Mouse (Mus musculus) limb, embryonic 14.5 days (tissue): ENCODE measurements at regions not wholly inside any gene's neighbourhood (a gene's known extent, or its start where the extent isn't known, plus 50 kb on each side); places are given as distances from the start of the nearest gene placed in this dataset.

Experiments
- ATAC-seq: fragments of 200-750 bp; cut with Nextera tagmentation; 2 replicates; pipeline ENCODE4 v1.8.0; 2017; ENCODE audit warnings: low read depth, moderate number of reproducible peaks, moderate TSS enrichment; ENCODE audit not compliant: low FRiP score
- DNase-seq: peaks from one replicate; pipeline ENCODE4 v3.0.0-alpha.2; 2015; ENCODE audit warnings: low spot score
- H3K27ac ChIP-seq: fragments of 300-500 bp; sonication (generic); replicated peaks from 2 replicates; pipeline ENCODE4 v1.5.1; 2014; ENCODE audit warnings: low read depth, mild to moderate bottlenecking, low read length, moderate library complexity, mixed read lengths
- H3K27me3 ChIP-seq: fragments of 300-500 bp; sonication (generic); 2 replicates; pipeline ENCODE4 v1.6.1; 2014; ENCODE audit warnings: low read length, mixed read lengths; ENCODE audit not compliant: control insufficient read depth, insufficient read depth
- H3K36me3 ChIP-seq: fragments of 300-500 bp; sonication (generic); 2 replicates; pipeline ENCODE4 v1.6.1; 2014; ENCODE audit warnings: mild to moderate bottlenecking, low read length, moderate library complexity, mixed read lengths; ENCODE audit not compliant: control insufficient read depth, insufficient read depth
- H3K4me1 ChIP-seq: fragments of 300-500 bp; sonication (generic); 2 replicates; pipeline ENCODE4 v1.6.1; 2014; ENCODE audit warnings: antibody characterized with exemption, low read length, mixed read lengths; ENCODE audit not compliant: control insufficient read depth, insufficient read depth
- H3K4me2 ChIP-seq: fragments of 300-500 bp; sonication (generic); replicated peaks from 2 replicates; pipeline ENCODE4 v1.6.1; 2014; ENCODE audit warnings: low read depth, mild to moderate bottlenecking, low read length, moderate library complexity; ENCODE audit not compliant: severe bottlenecking
- H3K4me3 ChIP-seq: fragments of 300-500 bp; sonication (generic); replicated peaks from 2 replicates; pipeline ENCODE4 v1.5.1; 2014; ENCODE audit warnings: low read length
- H3K9ac ChIP-seq: fragments of 300-500 bp; sonication (generic); 2 replicates; pipeline ENCODE4 v1.6.1; 2014; ENCODE audit warnings: mild to moderate bottlenecking, low read depth, low read length, moderate library complexity; ENCODE audit not compliant: severe bottlenecking
- H3K9me3 ChIP-seq: fragments of 300-500 bp; sonication (generic); 2 replicates; pipeline ENCODE4 v1.6.1; 2016; ENCODE audit warnings: low read length; ENCODE audit not compliant: control insufficient read depth
- POLR2A ChIP-seq: fragments of 200-500 bp; IDR thresholded peaks from 2 replicates; pipeline ENCODE4 v1.8.0; 2012; ENCODE audit warnings: inconsistent platforms, mild to moderate bottlenecking, moderate library complexity, borderline replicate concordance; ENCODE audit not compliant: insufficient read depth, insufficient read length; ENCODE audit errors: extremely low read depth
- WGBS: fragments of 180-500 bp; shearing (Covaris S2); extraction: QIAGEN DNeasy Blood & Tissue Kit; methylation state at CpG from one replicate; pipeline ENCODE4 v1.1.7; 2014; 5-methylcytosine and 5-hydroxymethylcytosine counted together

GRCm38 (mm10) chr15:62233154-62233553 lies 1310.3 kb upstream of the A1bg start:
- WGBS = 69% methylated on average over 8 of the region's 8 CpGs
- no peaks in the 10 kb centered on the region for H3K4me1 ChIP-seq
- H3K27me3 ChIP-seq = no peaks in the 10 kb centered on the region
- H3K4me2 ChIP-seq = no peak overlapping the region
- H3K27ac ChIP-seq = no peak overlapping the region
- DNase-seq (no peak), ATAC-seq (no peak)
- H3K9me3 ChIP-seq = no peaks in the 10 kb centered on the region
- H3K36me3 ChIP-seq = no peaks in the 10 kb centered on the region
- H3K4me3 ChIP-seq = no peak overlapping the region
- no peak overlapping the region for H3K9ac ChIP-seq
- no peak for TF ChIP-seq POLR2A

- H3K36me3 ChIP-seq = no peaks in the 10 kb centered on the region
- no peak overlapping the region for H3K4me2 ChIP-seq
- 48% methylated on average over 2 of the region's 2 CpGs for WGBS
- H3K27ac ChIP-seq = no peak overlapping the region
- H3K27me3 ChIP-seq = no peaks in the 10 kb centered on the region
- no peak for TF ChIP-seq POLR2A
- H3K9me3 ChIP-seq = no peaks in the 10 kb centered on the region
- ATAC-seq = no peak
- DNase-seq = no peak
- no peaks in the 10 kb centered on the region for H3K4me1 ChIP-seq
- H3K4me3 ChIP-seq = no peak overlapping the region
- H3K9ac ChIP-seq = no peak overlapping the region
Observed at GRCm38 (mm10) chr15:62231709-62232108, 1308.9 kb upstream of the A1bg start.

GRCm38 (mm10) chr15:62230773-62231172 lies 1308.0 kb upstream of the A1bg start:
- DNase-seq (no peak), ATAC-seq (no peak)
- 94% methylated on average over 5 of the region's 5 CpGs for WGBS
- Histone ChIP-seq H3K4me1 (no peaks in the 10 kb centered on the region), H3K4me2 (no peak overlapping the region), H3K4me3 (no peak overlapping the region), H3K36me3 (no peaks in the 10 kb centered on the region), H3K9ac (no peak overlapping the region), H3K27me3 (no peaks in the 10 kb centered on the region), H3K9me3 (no peaks in the 10 kb centered on the region), H3K27ac (no peak overlapping the region)
- TF ChIP-seq POLR2A = no peak

- Histone ChIP-seq H3K27me3 (no peaks in the 10 kb centered on the region), H3K27ac (no peak overlapping the region), H3K36me3 (no peaks in the 10 kb centered on the region), H3K4me1 (no peaks in the 10 kb centered on the region), H3K4me2 (no peak overlapping the region), H3K4me3 (no peak overlapping the region), H3K9me3 (no peaks in the 10 kb centered on the region), H3K9ac (no peak overlapping the region)
- 79% methylated on average over 8 of the region's 8 CpGs for WGBS
- no peak for DNase-seq
- TF ChIP-seq POLR2A = no peak
- no peak for ATAC-seq
Observed at GRCm38 (mm10) chr15:62229491-62230283, 1306.9 kb upstream of the A1bg start.

- Histone ChIP-seq H3K36me3 (no peaks in the 10 kb centered on the region), H3K9me3 (no peaks in the 10 kb centered on the region), H3K27ac (no peak overlapping the region), H3K4me1 (no peaks in the 10 kb centered on the region), H3K4me3 (no peak overlapping the region), H3K9ac (no peak overlapping the region), H3K27me3 (no peaks in the 10 kb centered on the region), H3K4me2 (no peak overlapping the region)
- 97% methylated on average over 3 of the region's 3 CpGs for WGBS
- ATAC-seq (no peak), DNase-seq (no peak)
- no peak for TF ChIP-seq POLR2A
Observed at GRCm38 (mm10) chr15:62229023-62229422, 1306.2 kb upstream of the A1bg start.
